Mouse (Mus musculus): ENCODE measurements around the gene Cybrd1. TPM values are rescaled to one million over a fixed set of nuclear protein-coding genes. Genes with fewer than 3 reads are reported as not detected.

Gene Cybrd1
- polyA plus RNA-seq, 1 experiment from 2014 or later = 8.2 TPM

DNA sequence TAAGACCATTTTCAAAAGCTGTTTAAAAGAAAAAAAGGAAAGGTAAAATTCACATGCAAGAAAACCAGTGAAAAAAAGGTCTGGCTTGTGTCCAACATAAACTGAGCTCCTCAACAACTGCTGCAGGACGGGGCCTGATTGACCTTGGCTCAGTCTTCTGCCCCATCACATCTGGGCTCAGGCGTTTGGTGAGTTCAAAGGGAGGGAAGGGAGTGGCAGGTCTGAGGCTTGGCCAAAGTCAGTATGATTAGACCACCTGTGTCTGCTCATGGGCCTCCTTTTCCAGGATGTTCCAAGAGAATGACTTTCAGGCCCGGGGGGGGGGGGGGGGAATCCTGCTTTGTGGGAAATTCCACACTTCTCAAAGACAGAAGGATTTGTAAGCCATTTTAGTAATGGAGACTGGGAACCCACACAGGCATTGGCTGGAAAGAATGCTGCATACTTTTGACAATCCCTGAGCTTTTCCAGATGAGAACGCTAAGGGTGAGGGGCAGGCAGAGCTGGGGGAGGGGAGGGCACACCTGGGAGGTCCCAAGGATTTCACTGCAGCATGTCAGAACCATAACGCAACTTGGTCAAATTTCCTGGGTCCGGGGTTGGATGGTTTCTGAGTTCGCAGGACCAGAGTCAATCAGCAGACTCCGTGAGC is 63.0 kb downstream of the Cybrd1 start:
- no peaks in the 10 kb centered on the region for H3K36me3 ChIP-seq
- peaks cover 16% of the 10 kb centered on the region; the same call in 1 of the 2 replicates for H3K4me1 ChIP-seq
- 0 out of 2 replicates have a peak, but pooled peaks cover 8% of the 10 kb centered on the region for H3K9me3 ChIP-seq
- no peak overlapping the region for H3K9ac ChIP-seq
- ATAC-seq (ENCODE audit: low FRiP score, low read depth) = peak; percentile 72
- WGBS = 25% methylated on average over 8 of the region's 8 CpGs
- H3K27ac ChIP-seq = no peak overlapping the region
- H3K4me2 ChIP-seq (replicated peaks) = peak overlapping the region; percentile 46
- no peaks in the 10 kb centered on the region for H3K27me3 ChIP-seq
- H3K4me3 ChIP-seq = no peak overlapping the region

- Histone ChIP-seq H3K36me3 (no peaks in the 10 kb centered on the region), H3K9ac (no peak overlapping the region), H3K4me1 (peaks cover 16% of the 10 kb centered on the region), H3K27ac (no peak overlapping the region), H3K4me2 (replicated peaks) (no peak overlapping the region), H3K4me3 (no peak overlapping the region), H3K27me3 (peaks cover 6% of the 10 kb centered on the region; the same call in 1 of the 2 replicates), H3K9me3 (no peaks in the 10 kb centered on the region)
- WGBS = 75% methylated on average over 3 of the region's 3 CpGs
- no peak for ATAC-seq (ENCODE audit: low FRiP score, low read depth)
These were observed 70.2 kb downstream of the Cybrd1 start for GRCm38 (mm10) chr2:71187950-71188349.

GRCm38 (mm10) chr2:71188861-71189260 is 71.1 kb downstream of the Cybrd1 start:
- H3K9ac ChIP-seq = no peak overlapping the region
- WGBS = 45% methylated on average over 2 of the region's 2 CpGs
- H3K27me3 ChIP-seq = peaks cover 10% of the 10 kb centered on the region; the same call in 1 of the 2 replicates
- H3K9me3 ChIP-seq = no peaks in the 10 kb centered on the region
- no peak overlapping the region for H3K4me2 ChIP-seq (replicated peaks)
- H3K36me3 ChIP-seq = no peaks in the 10 kb centered on the region
- no peak for ATAC-seq (ENCODE audit: low FRiP score, low read depth)
- peaks cover 16% of the 10 kb centered on the region for H3K4me1 ChIP-seq
- no peak overlapping the region for H3K4me3 ChIP-seq
- H3K27ac ChIP-seq = no peak overlapping the region

- Histone ChIP-seq H3K9me3 (no peaks in the 10 kb centered on the region), H3K4me3 (peak overlapping the region; percentile 11), H3K4me1 (peaks cover 16% of the 10 kb centered on the region), H3K36me3 (no peaks in the 10 kb centered on the region), H3K9ac (no peak overlapping the region), H3K27ac (no peak overlapping the region), H3K27me3 (peaks cover 10% of the 10 kb centered on the region; the same call in 1 of the 2 replicates), H3K4me2 (replicated peaks) (peak overlapping the region; percentile 54)
- whole genome bisulfite sequencing = 21% methylated on average over 16 of the region's 16 CpGs
- no peak for ATAC-seq (ENCODE audit: low FRiP score, low read depth)
These were observed 73.9 kb downstream of the Cybrd1 start for GRCm38 (mm10) chr2:71191391-71192194.

- H3K4me1 ChIP-seq = peaks cover 16% of the 10 kb centered on the region
- no peak for ATAC-seq (ENCODE audit: low FRiP score, low read depth)
- H3K9ac ChIP-seq = no peak overlapping the region
- peak overlapping the region; percentile 11 for H3K4me3 ChIP-seq
- H3K27ac ChIP-seq = no peak overlapping the region
- H3K4me2 ChIP-seq (replicated peaks) = peak overlapping the region; percentile 54
- no peaks in the 10 kb centered on the region for H3K9me3 ChIP-seq
- peaks cover 10% of the 10 kb centered on the region; the same call in 1 of the 2 replicates for H3K27me3 ChIP-seq
- WGBS = 45% methylated on average over 17 of the region's 17 CpGs
- H3K36me3 ChIP-seq = no peaks in the 10 kb centered on the region
These were observed 74.6 kb downstream of the Cybrd1 start for GRCm38 (mm10) chr2:71192195-71192807.

Other genes starting within 250 kb of the Cybrd1 start
- gene Dcaf17, start 62.6 kb upstream of the Cybrd1 start, polyA plus RNA-seq (2015; fragmentation: Nextera tagmentation; extraction: Ambion mirVana) = 26.7 and 30.5 TPM in 2 replicates
- 14.1 and 14.3 TPM in 2 replicates for gene Mettl8, start 62.3 kb upstream of the Cybrd1 start, polyA plus RNA-seq (2015; fragmentation: Nextera tagmentation; extraction: Ambion mirVana)
- 99.0 and 104 TPM in 2 replicates for gene Dync1i2, start 93.8 kb downstream of the Cybrd1 start, polyA plus RNA-seq (2015; fragmentation: Nextera tagmentation; extraction: Ambion mirVana)
- 33.3 and 36.8 TPM in 2 replicates for gene Slc25a12, start 249.8 kb downstream of the Cybrd1 start, polyA plus RNA-seq (2015; fragmentation: Nextera tagmentation; extraction: Ambion mirVana)

Data from limb, embryonic 13.5 days (tissue).